Mouse (Mus musculus) natural killer cell, adult 2 months (primary cell): Measurements from ENCODE around the gene Ccnd1.
"Not testable (repeated sequence)": the region's sequence is repeated elsewhere in the genome, so short reads cannot be mapped to it uniquely, and the experiment has no call there.

Source experiments
- DNase-seq, 2 experiments: peaks; one replicate each; pipeline ENCODE4 v3.0.0; 2022; ENCODE audit warnings: low spot score in 2 of 2

The Ccnd1 gene

GRCm38 (mm10) chr7:144907793-144908192, 31.9 kb downstream of the Ccnd1 start:
- no peak for DNase-seq

GRCm38 (mm10) chr7:144906708-144907397, 32.9 kb downstream of the Ccnd1 start:
- DNase-seq, result peak; percentile 26 to 58

GRCm38 (mm10) chr7:144905514-144905913, 34.2 kb downstream of the Ccnd1 start:
- DNase-seq, result not testable (repeated sequence)

- DNase-seq, result no peak
These were observed 41.2 kb downstream of the Ccnd1 start for GRCm38 (mm10) chr7:144898506-144898905.

- DNase-seq, result no peak
These were observed 43.2 kb downstream of the Ccnd1 start, which contains the start of gene Fgf15 for GRCm38 (mm10) chr7:144896294-144897218. Fgf15 (plus strand) TSS chr7:144896531.

- peak; percentile 25 to 51 for DNase-seq
These were observed 44.2 kb downstream of the Ccnd1 start for GRCm38 (mm10) chr7:144895305-144896111.

GRCm38 (mm10) chr7:144894706-144895105, 45.0 kb downstream of the Ccnd1 start:
- no peak for DNase-seq

- no peak for DNase-seq
These were observed 45.5 kb downstream of the Ccnd1 start for GRCm38 (mm10) chr7:144894191-144894590.

GRCm38 (mm10) chr7:144892322-144892721, 47.4 kb downstream of the Ccnd1 start:
- no peak for DNase-seq

GRCm38 (mm10) chr7:144891863-144892262, 47.9 kb downstream of the Ccnd1 start:
- DNase-seq, result no peak

- DNase-seq, result not testable (repeated sequence)
These were observed 49.1 kb downstream of the Ccnd1 start for GRCm38 (mm10) chr7:144890661-144891060.

GRCm38 (mm10) chr7:144888564-144889299, 51.0 kb downstream of the Ccnd1 start:
- DNase-seq, result no peak

GRCm38 (mm10) chr7:144887672-144888071, 52.1 kb downstream of the Ccnd1 start:
- no peak for DNase-seq

GRCm38 (mm10) chr7:144883106-144883505, 56.6 kb downstream of the Ccnd1 start:
- no peak for DNase-seq
